Mouse (Mus musculus) megakaryocyte, adult 5-6 weeks (primary cell): Measurements from ENCODE around the gene Fiz1. TPM values are rescaled to one million over a fixed set of nuclear protein-coding genes. Genes with fewer than 3 reads are reported as not detected.
A peak's percentile ranks its signal among the peaks of the same experiment; 100 is the strongest.

ENCODE experiments used
- ATAC-seq: 2 replicates; pipeline ENCODE4 v1.8.0; 2016; ENCODE audit warnings: mild to moderate bottlenecking, inconsistent platforms; ENCODE audit not compliant: poor library complexity, severe bottlenecking
- total RNA-seq, 2 experiments: library from RNA; stranded (forward) in 1 of 2; stranded (reverse) in 1 of 2; fragments of 153-499, 151-499 nt in 1 of 2; fragments of 221-1000, 200-1000 nt in 1 of 2; gene quantifications; 2 replicates each; pipeline versions ENCODE4 v1.2.3 to v1.2.4; 2015 to 2017

Gene Fiz1
- total RNA-seq (2015) (19.2 and 20.6 TPM in 2 replicates), total RNA-seq (2017) (9.3 and 12.1 TPM in 2 replicates)

DNA sequence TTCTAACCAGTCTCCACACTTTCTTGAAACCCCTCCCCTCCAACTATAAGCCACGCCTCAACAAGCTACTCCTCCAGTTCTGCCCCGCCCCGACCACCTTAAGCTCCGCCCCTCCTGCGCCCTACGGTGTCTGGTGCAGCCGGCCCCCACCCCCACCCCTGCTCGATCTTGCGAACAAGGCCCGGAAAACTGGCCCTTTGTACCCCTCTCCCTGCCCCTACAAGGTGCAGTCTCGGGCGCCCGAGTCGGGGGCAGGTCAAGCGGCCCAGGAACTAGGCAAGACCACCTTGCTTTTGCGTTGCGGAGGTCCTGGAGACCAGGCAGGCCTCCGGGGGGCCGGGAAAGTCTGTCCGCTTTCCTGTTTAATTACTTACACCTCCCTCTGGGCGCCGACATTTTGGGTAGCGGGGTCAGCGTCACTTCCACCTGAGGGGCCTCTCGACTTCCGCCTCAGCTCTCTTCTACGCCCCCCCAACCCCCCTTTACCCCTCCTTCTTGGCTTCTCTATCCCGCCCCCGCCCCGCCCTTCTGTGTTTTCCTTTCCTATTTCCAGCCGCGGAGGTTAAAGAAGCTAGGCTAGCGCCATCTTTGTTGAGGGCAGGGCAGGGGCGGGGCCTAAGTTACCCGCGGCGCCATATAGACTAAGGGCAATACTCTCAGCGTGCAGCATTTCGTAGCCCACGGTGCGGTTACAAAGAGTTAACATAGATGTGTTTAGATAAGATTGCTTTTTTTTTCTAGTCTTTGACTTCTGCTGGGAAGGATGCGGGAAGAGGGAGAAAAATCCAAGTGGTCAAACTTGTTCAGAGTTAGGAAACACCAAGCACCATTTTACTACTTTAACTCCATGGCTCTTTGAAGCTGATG lies at the start of gene Fiz1, which contains the start of gene Zfp524:
Gene Fiz1, minus strand, starts transcription at position 447 of the 867 bp plus-strand sequence.
Gene Zfp524, plus strand, starts transcription at position 165 of the 867 bp plus-strand sequence.
- peak; percentile 66 for ATAC-seq

DNA sequence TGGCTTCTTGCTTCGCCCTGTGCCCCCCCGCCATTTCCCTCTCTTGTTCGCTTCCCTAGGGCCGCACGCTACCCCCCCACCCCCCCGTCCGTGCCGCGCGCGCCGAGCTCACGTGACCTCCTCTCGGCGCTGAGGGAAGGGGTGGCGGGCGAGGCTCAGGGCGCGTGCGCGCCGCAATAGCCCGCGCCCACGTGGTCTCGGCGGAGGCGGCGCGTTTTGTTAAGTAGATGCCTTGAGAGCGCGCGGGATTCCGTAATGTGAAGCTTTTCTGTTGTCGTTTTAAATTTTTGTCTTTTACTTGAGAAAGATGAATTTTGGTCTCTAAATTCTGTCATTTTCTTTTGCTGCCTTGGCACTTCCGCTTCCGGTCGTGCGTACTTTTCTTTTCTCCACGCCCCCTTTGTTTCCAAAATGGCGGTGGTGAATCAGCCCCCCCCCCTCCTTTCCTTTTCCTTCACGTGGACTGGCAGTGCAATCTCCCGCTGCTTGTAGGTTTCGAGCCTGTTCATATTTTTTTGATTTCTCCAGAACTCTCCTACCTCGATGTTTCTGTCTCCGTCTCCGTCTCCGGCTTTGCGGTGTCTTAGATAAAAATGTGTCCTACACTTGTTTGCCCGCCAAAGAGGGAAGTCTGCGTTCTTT lies 48.0 kb upstream of the Fiz1 start:
- ATAC-seq, result peak; percentile 22

DNA sequence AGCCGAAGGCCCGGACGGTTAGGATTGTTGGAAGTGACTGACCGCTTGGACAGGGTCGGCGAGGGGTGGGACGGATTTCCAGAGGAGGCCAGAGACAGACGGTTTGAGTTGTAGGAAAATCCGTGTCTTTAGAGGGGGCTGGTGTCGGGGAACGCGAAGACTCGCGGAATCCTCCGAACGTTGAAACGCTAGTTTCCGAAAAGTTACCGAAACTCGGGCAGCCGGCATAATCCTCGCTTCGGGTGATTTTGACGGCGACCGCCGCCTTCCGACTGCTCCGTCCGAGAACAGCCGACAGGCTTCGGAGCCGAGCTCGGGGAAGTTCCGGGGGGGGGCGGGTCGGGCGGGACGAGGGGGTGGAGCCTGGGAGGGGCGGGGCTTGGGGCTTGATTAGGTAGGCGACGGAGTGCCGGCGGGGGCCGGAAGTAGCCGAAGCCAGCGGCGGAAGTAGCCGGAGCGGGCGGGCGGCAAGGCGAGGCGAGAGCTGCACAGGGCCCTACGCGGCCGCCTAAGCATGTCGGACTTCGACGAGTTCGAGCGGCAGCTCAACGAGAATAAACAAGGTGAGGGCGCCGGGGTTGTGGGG lies 47.4 kb upstream of the Fiz1 start, which contains the start of gene U2af2:
Gene U2af2, plus strand, starts transcription at position 370 of the 586 bp plus-strand sequence.
- peak; percentile 52 for ATAC-seq

DNA sequence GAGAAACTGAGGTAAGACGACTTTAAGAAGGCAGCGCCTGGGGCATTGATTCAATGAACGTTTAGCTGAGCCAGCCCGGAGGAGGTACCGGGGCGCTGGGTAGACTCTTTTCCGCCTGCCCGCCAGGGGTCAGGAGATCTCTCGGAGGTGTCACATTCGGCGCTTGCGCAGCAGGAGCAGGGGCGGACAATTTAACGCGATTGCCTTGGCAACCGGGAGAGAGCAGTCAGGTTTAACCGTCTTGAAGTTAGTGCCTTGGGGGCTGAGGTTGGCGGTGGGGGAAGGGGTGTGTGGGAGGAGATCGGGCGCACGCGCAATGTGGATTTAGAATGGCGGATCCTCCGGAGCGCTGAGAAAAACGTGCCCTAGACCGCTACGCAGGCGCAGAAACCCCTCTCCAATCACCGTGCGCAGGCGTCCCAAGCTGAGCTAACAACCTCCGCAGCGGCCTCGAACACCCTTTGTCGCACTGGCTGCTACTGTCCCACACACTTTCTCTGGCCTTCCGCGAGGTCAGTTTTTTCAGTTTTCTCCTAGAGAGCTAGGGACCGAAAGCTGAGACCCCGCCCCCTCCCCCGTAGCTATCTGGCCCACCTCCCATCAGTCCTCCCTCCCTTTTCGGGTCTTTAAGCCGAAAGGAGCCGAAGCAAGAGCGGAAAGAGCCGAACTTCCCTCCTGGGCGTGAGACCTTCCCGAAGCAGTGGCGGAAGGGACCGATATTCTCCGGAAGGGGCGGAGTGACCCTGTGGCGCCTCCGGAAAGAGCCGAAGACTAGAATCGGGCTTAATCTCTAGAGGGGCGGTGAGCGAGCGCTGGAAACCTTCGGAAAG lies 46.7 kb upstream of the Fiz1 start:
- ATAC-seq, result peak; percentile 70

DNA sequence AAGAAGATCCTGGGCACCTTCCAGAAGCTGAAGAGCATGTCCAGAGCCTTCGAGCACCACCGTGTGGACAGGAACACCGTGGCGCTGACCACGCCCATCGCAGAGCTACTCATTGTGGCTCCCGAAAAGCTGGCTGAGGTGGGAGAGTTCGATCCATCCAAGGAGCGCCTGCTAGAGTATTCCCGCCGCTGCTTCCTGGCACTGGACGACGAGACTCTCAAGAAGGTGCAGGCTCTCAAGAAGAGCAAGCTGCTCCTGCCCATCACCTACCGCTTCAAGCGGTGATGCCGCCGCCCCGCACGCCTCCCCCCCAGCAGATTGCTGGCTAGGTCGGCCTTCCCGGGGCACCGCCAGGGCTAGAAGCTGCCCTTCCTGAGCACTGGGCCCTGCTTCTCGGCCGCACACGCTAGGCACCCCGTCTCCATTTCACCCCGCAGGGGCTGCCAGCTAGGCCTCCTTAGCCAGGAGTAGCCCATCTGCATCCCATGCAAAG lies 45.8 kb upstream of the Fiz1 start:
- peak; percentile 36 for ATAC-seq

DNA sequence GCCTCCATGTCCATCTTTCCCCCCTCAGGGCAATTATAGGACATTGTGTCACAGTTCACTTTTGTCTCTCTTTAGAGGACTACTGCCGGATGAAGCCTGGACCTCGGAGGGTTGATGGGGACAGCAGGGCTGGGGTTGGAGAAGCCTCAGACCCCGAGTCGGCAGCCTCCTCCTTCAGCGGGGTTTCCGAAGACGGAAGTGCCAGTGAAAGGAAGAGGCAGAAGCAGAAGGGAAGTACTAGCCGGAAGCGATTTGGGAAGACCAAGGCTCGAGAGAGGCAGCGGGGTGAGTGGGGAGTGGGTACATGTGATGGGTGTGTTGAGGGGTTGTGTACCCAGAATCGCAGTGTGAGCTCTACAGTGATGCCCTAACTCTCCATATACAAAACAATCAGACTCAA lies 44.9 kb upstream of the Fiz1 start:
- ATAC-seq, result no peak

DNA sequence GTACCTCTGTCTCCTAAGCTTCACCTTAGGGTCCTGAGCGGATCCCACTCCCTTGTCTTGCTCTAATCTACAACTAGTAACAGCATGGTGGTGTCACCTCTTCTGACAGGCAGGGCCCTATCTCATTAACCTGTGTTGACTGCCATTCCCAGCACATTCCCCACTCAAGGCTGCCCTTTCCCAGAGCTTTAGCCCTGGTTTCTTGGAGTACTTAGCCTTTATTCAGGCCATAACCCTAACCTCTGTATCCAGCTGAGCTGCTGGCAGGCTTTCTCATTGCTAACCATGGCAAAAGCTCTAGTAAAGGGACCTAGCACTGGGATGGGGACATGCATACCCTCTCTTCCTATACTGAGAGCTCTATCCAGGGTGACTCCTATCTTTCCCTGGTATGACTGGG lies 44.1 kb upstream of the Fiz1 start:
- no peak for ATAC-seq

DNA sequence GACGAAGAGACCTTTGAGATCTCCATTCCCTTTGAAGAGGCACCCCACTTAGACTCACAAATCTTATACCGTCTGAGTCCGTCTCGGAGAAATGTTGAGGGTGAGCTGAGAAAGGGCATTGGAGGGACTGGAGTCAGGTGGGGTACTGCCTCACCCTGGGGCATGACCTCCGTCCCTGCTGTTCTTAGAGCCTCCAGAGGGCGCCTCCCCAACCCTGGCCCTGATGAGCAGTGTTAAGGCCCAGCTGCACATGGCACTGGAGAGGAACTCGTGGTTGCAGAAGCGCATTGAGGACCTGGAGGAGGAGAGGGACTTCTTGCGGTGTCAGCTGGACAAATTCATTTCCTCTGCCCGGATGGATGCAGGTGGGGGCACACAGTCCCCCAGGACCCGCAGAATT lies 43.3 kb upstream of the Fiz1 start:
- ATAC-seq, result no peak

DNA sequence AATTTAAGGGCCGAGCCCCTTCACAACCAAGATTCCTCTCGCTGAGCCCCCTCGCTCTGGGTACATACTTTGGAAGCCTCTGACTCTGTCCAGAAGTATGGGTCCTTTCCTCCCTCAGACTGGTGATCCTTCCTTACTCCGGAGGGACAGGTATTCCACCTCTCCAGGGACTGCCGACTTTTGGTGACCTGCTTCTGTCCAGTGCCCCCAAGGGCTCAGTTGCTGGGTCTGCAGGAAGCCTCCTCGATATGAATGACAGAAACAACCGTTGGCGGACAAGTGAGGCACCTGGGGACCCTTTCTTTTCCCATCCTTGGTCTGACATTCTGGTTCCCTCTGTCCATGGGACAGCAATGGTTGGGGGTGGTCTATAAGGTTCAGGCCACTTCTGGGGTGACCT lies 42.9 kb upstream of the Fiz1 start:
- ATAC-seq, result no peak

DNA sequence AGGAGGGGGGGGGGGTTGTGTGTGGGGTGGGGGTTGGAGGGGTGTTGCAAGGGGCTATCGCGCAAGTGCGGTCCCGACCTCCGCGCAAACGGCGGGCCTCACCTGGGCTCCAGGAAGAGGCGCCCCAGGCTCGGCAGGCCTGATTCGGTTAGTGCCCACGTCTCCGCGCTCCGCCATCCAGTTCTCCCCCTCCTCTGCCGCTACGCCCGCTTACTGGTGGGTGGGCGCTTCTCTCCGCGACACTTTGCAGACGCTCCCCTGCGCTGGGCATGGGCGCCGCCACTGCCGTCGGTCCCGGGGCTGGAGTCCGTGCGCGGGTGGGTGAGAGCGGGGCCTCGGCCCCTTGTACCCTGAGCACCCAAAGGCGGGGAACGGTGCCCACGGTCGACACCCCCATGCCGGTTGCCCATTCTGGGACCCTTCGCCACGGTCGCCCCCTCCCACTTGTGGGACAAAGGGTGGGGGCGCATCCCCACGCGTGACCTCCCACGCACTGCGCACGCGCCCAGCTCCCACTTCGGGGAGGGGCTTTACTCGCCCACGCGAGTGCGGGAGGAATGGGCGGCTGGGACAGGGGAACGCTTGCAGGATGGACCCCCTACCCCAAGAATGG lies 42.3 kb upstream of the Fiz1 start:
- ATAC-seq, result no peak

DNA sequence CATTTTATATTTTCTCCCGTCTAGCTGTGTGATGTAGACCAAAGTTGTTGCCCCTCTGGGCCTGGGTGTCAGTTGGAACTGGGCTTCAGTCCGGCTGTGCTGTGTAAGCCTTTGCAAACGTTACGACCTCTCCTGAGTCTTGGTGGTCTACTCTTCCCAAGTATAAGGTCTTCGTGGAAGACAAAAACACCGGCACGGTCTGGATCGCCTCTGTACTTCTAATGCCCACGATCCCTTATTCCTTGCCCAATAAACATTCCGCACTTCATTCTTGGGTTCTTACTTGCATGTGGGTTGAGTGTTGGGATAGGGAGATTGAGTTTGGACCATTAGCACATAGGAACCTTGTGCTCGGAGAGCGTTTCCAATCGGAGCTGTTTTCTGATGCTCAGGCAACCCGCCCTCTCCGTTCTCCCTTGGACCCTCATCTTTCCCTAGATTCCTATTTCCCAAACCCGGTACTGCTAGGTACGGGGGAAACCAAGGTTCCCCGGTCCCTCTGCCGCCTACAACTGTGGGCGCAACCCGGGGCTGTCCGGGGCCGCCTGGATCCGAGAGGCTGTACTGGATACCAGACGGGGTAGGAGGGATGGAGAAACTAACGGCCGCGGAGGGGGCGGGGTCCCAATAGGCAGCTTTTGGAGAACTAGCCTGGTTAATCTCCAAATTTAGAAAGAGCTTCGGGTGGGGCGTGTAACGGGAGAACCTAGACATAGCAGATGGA lies 39.1 kb upstream of the Fiz1 start:
- ATAC-seq, result no peak

DNA sequence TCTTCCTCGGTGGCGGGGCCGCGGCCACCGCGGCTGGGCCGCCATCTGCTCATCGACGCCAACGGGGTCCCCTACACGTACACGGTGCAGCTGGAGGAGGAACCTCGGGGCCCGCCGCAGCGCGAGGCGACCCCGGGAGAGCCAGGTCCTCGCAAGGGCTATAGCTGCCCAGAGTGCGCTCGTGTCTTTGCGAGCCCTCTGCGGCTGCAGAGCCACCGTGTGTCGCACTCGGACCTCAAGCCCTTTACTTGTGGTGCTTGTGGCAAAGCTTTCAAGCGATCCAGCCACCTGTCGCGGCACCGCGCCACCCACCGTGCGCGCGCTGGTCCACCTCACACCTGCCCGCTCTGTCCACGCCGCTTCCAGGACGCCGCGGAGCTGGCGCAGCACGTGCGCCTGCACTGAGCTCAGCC lies 38.4 kb upstream of the Fiz1 start:
- no peak for ATAC-seq

DNA sequence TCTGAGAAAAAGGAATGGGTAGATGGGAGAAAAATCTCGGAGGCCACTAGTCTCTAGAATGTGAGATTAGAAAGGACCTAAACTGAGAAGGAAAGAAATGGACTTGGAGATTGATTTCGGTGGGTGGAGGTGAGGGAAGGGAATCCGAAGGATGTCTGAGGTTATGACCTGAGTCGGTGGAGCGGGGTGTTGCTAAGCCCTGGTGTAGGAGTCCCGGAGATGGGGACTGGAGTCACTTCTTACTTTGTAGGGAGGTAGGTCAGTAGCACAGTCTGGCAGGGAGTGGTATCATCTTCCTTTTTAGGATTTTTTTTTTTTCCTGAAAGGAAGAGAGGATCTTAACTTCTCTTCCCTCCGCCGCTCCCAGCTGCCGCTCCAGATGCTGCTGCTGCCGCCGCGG lies 37.9 kb upstream of the Fiz1 start:
- ATAC-seq, result no peak

DNA sequence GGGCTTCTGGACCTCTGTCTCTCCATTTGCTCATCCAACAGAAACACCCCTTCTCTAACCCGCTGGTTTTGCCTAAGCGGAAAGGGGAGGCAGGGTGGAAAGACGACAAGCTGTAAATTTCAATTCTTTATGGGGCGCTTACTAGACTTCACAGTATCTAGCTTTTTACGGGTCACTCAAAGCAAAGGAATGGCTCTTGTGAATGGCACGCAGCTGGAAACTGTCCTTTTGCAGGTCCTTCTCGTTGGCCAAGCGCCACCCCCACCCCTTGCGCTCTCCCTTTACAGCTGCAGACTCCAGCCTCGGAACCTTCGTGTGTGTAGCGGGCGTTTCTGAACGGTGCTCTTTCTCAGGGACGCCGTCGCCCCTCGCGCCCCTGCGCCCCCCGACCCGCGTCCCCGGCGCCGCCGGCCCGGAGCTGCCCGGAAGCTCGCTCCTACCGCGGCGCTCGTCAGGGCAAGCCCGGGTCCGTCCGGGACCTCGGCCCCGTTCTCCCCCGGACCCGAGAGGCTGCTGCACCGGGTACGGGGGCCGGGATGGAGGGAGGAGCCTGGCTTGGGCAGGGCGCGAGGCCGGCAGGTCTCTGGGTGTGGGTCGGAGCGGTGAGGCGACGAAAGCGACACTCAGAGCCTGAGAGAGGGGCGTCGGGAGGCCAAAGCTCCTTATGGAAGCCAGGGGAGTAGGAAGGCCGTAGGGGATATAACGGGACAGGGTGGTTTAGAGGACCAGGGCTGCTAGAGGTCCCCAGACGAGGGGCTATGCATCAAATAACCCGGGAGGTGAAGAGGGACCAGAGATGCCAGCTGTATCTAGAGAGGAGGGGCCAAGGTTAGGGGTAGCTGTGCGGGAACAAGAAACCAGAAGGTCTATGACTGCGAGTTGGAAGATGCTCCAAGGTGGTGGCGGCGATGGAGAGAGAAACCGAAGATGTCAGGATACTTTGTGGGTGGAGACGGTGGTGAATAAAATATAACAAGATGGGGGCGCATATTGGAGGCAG lies 37.0 kb upstream of the Fiz1 start, which contains the start of gene Zfp580:
Gene Zfp580, plus strand, starts transcription at position 346 of the 1,000 bp plus-strand sequence.
- peak; percentile 52 for ATAC-seq

DNA sequence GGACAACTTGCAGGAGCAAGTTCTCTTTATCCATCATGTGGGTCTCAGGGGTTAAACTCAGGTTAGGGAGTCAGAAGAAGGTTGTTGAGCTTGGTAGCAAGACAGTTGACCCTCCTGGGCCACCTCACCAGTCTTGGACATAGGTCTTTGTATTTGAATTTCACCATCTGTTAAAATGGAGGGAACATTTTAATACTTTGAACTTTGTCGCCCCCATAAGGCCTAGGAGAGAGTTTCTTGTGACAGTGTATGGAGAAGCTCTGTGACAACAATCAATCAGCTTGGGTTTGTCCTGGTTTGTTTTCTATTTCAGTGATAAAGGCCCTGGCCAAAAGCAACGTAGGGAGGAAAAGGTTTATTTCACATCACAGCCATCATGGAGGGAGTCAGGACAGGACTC lies 32.8 kb upstream of the Fiz1 start:
- peak; percentile 67 for ATAC-seq

DNA sequence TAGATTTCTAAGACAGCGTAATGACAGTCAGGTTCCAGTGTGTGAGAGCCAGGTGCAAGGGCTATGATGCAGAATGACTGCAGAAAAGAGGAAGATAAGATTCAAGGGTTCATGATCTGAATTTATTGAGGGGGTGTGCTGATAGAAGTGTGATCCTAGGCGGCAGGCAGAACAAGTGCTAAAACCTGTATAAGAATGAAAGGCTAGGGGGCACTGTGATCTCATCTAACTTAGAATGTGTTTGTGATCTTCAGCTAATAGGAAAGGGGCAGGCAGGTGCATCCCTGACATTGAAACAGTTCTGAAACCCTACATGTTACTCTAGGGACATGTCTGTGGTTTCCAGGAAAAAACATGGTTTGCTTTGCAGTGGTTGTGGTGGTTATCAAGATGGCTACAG lies 31.6 kb upstream of the Fiz1 start:
- ATAC-seq, result no peak

DNA sequence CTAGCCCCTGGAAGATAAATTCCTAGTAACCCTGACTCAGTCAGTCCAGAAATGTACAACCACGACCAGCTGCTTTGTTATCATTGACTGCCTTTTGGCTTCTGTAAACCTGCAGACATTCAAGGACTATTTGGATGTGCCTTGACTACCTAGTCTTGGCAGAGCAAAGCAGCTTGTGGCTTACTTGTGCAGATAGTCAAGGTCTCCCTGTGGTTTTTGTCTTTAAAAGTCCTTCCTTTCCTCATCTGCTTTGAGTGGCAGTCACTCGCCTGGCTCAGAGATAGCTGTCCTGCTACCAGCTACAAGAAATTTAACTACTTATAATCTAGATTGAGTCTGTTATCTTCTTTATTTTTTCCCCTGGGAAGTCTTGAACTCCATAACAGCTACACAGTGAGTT lies 30.5 kb upstream of the Fiz1 start:
- ATAC-seq, result no peak

DNA sequence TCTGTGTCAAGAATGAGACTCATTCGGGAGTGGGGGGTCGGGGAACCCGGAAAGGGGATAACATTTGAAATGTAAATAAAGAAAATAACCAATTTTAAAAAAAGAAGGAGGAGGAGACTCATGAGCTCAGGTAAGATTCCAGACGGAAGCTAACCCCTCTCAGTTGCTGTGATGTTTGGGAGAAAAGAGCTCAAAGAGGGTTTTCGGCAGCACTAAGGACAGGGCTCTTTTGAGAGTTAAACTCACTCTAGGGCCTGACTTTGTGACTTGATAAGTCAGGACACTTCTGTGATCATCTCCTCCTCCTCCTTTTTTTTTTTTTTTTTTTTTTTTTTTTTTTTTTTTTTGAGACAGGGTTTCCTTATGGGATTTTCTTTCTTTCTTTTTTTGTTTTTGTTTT lies 24.4 kb upstream of the Fiz1 start:
- no peak for ATAC-seq
